Comparison of ENCODE assay signal across 8 mouse cellular contexts in the genomic region with DNA sequence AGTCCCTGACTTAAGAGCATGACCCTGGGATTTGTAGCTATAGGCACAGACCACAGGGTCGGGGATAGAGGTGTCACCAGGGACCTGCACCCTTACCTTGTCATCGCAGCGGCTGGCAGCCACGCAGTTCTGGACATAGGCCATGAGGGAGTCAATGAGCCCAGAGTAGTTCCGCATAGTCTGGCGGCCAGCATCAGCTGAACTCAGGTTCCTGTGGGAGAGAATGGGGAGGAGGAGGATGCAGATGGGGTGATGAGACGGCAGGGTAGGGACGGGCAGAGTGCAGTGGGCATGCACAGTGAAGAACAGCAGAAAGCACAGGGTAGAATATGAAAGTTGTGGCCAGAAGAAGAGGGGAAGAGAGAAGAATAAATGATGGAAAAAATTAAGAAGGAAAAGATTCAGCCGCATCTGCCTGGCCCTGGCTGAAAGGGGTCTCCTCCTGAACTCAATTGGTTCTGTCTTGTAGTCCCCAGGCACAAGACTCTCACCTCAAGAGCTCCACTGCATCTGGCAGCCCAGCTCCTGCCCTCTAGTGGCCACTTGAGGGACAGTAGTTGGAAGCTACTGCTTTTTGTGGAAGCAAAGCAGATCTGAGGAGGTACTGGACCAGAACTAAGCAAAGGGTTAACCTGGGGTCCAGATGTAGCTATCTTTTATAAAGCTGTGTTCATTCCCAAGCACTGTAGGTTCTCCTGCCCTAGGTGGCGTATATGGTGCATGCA. TPM values are rescaled to one million over a fixed set of nuclear protein-coding genes. Genes with fewer than 3 reads are reported as not detected.
DNase-seq lines count a peak whose midpoint lies in the region; ATAC-seq and TF ChIP-seq lines count a peak whose summit lies in the region.
"Had no signal": no experiment of that assay in that cellular context is flagged by ENCODE, and none has a peak within 500 bp of the region (broad histone marks: within the 10 kb centered on the region; RNA-seq: fewer than 3 reads in every experiment).

No protein-coding gene starts in this region.

- ATAC-seq in forebrain, embryonic 14.5 days = peak; percentile 20; the same call in 1 of the 2 replicates

- H3K36me3 ChIP-seq in C2C12 (ENCODE audit: control insufficient read depth, insufficient read depth) = peaks cover 4% of the 10 kb centered on the region
- H3K36me3 ChIP-seq in forebrain, embryonic 14.5 days (ENCODE audit: control insufficient read depth, insufficient read depth, low read length) = no peaks in the 10 kb centered on the region
- H3K36me3 ChIP-seq: heart, embryonic 13.5 days had no signal

- H3K9ac ChIP-seq in forebrain, embryonic 14.5 days (ENCODE audit: low read length) = no peak overlapping the region
- H3K9ac ChIP-seq: heart, embryonic 13.5 days had no signal

- TF ChIP-seq CTCF in C2C12 (IDR thresholded peaks at IDR 0.05; ENCODE audit: control insufficient read depth, insufficient read depth, insufficient read length) = peak; percentile 39

- no peaks in the 10 kb centered on the region for H3K4me1 ChIP-seq in forebrain, embryonic 14.5 days (ENCODE audit: control insufficient read depth, insufficient read depth, low read length)
- H3K4me1 ChIP-seq: heart, embryonic 13.5 days had no signal

- H3K4me2 ChIP-seq in forebrain, embryonic 14.5 days (ENCODE audit: low read length) = no peak overlapping the region
- H3K4me2 ChIP-seq: heart, embryonic 13.5 days had no signal

- H3K4me3 ChIP-seq in C2C12 (ENCODE audit: insufficient read depth, poor library complexity, severe bottlenecking) = no peak overlapping the region
- no peak overlapping the region for H3K4me3 ChIP-seq in forebrain, embryonic 14.5 days (ENCODE audit: low read depth, low read length)
- H3K4me3 ChIP-seq: heart, embryonic 13.5 days had no signal

- no peaks in the 10 kb centered on the region for H3K9me3 ChIP-seq in forebrain, embryonic 14.5 days (replicated peaks; ENCODE audit: control insufficient read depth, low read length)
- H3K9me3 ChIP-seq: heart, embryonic 13.5 days had no signal

- no peak overlapping the region for H3ac ChIP-seq in C2C12 (ENCODE audit: control insufficient read depth, insufficient read length, low read depth)

- peak; percentile 47 for DNase-seq in 3134 (ENCODE audit: extremely low read depth, insufficient read length, low spot score)
- peak; percentile 42 for DNase-seq in c-Kit-positive CD71-negative TER-119-negative erythroid progenitor cells, embryonic 14.5 days (ENCODE audit: low read depth)
- DNase-seq in forebrain, embryonic 14.5 days (ENCODE audit: low spot score) = peak; percentile 73
- DNase-seq in kidney, postnatal 14 days = peak; percentile 62
- peak; percentile 77 for DNase-seq in lung, postnatal 10 days
- DNase-seq in right cerebral cortex, postnatal 4 days = peak; percentile 62

- no peak overlapping the region for H3K27ac ChIP-seq in forebrain, embryonic 14.5 days (ENCODE audit: low read depth, low read length)
- H3K27ac ChIP-seq: heart, embryonic 13.5 days had no signal

- no peaks in the 10 kb centered on the region for H3K27me3 ChIP-seq in C2C12 (ENCODE audit: control insufficient read depth, insufficient read depth, insufficient read length)
- H3K27me3 ChIP-seq in forebrain, embryonic 14.5 days (replicated peaks; ENCODE audit: control insufficient read depth, insufficient read depth, low read length) = no peaks in the 10 kb centered on the region

- 77% methylated on average over 10 of the region's 10 CpGs for WGBS in forebrain, embryonic 14.5 days

- H3K79me3 ChIP-seq in C2C12 (ENCODE audit: low read depth) = no peaks in the 10 kb centered on the region

- no peaks in the 10 kb centered on the region for H3K79me2 ChIP-seq in C2C12 (ENCODE audit: control insufficient read depth, insufficient read depth)

TF ChIP-seq in C2C12, 6 proteins besides CTCF, POLR2A, EP300 and RAD21:
- TF ChIP-seq MAX (IDR thresholded peaks at IDR 0.05) = no peak
- TF ChIP-seq CEBPB (IDR thresholded peaks at IDR 0.05; ENCODE audit: low read depth) = no peak
- no peak for TF ChIP-seq USF1 (IDR thresholded peaks at IDR 0.05; ENCODE audit: low read depth)
- no peak for TF ChIP-seq FOSL1 (IDR thresholded peaks at IDR 0.05; ENCODE audit: insufficient read depth, low read length, poor library complexity, severe bottlenecking)
- no peak for TF ChIP-seq MYOD1 (IDR thresholded peaks at IDR 0.05; ENCODE audit: control insufficient read depth, insufficient read length, low read depth)
- TF ChIP-seq MYOG (IDR thresholded peaks at IDR 0.05; ENCODE audit: control insufficient read depth, extremely low read depth, insufficient read length) = no peak

RNA-seq across cellular contexts. Expression of a gene that starts 36.5 kb away (rescaled TPM):
- 6.4 TPM for polyA plus RNA-seq in C2C12 (2012; fragmentation: generic; extraction: Trizol)
- polyA plus RNA-seq in forebrain, embryonic 14.5 days (2014; fragmentation: Nextera tagmentation; extraction: Ambion mirVana) = not detected in 2 replicates

RNA-seq across cellular contexts. Expression of a gene that starts 46.4 kb away (rescaled TPM):
- polyA plus RNA-seq in C2C12 (2012; fragmentation: generic; extraction: Trizol) = 167 TPM
- 0.37 and 0.62 TPM in 2 replicates for polyA plus RNA-seq in forebrain, embryonic 14.5 days (2014; fragmentation: Nextera tagmentation; extraction: Ambion mirVana)

Comparison
In these comparisons a context has a peak if more than half of its experiments do, and no peak if none do; other contexts are left out.
1. RNA of a gene that starts 46.4 kb away (polyA plus RNA-seq): 167 TPM in C2C12 (single experiment); 0.37 to 0.62 TPM in forebrain, embryonic 14.5 days; every median in the first group is over 100 times any median in the second.
2. Peak in every context shown above with its lines, with median percentiles within 50 percentile points of each other: DNase-seq.